Mouse (Mus musculus): ENCODE results near the gene Mgrn1.

DNA sequence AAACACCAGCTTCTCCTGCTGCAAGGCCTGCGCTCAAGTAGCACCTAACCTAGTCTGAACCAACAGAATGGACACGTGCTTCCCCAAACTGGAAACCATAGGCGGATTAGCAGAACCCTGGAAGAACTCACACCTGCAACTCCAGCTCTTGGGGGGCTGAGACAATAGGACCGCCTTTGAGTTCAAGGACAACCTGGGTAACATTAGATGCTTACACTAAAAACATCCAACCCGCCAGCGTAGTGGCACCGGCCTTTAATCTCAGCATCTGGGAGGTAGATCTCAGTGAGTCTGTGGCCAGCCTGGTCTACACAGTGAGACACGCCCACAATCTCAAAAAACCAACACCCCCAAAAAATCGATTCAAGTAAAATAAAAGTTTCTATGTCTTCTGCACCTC is 77.3 kb downstream of the Mgrn1 start:
- TF ChIP-seq CTCF (IDR thresholded peaks at IDR 0.05; ENCODE audit: borderline replicate concordance, control insufficient read depth, extremely low read depth, insufficient read depth, low read length, poor library complexity) (no peak), POLR2A (IDR thresholded peaks at IDR 0.05; ENCODE audit: control insufficient read depth, extremely low read depth, insufficient read depth, low read length, poor library complexity) (no peak)
